Mouse (Mus musculus) MEL-GATA-1-ER (cell line): Measurements from ENCODE around the gene Scn4b.

ENCODE experiments used
- DNase-seq: peaks from one replicate; pipeline ENCODE4 v3.0.0-alpha.2; 2012; ENCODE audit warnings: low read depth; ENCODE audit errors: extremely low read depth

Scn4b gene

GRCm38 (mm10) chr9:45188570-45189563 is 50.7 kb downstream of the Scn4b start:
- DNase-seq: no peak

DNA sequence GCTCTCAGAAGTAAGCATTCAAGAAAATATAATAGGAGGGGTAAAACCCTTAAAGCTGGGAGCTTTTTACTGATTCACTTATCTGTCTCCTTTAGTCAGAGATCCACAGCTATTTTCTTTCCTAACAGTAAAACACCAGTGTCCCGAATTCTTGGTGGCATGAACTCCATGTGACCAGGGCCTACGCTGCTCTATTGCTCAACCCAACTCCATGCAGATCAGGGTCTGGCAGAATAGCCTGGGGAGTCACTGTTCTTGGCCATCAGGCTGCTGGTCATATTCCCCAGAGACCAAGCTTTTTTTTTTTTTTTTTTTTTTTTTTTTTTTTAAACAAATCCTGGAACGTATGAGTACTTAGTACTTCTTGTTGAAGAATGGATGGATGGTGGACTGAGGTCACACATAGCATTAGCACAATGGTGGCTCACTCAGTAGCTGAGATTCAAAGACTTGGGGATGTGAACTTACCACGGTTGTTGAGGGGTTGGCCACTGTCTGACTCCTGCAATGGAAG is 51.5 kb downstream of the Scn4b start:
- DNase-seq: no peak

- no peak for DNase-seq
These were observed 57.3 kb downstream of the Scn4b start for GRCm38 (mm10) chr9:45195468-45195867.

- no peak for DNase-seq
These were observed 58.1 kb downstream of the Scn4b start for GRCm38 (mm10) chr9:45196125-45196830.

DNA sequence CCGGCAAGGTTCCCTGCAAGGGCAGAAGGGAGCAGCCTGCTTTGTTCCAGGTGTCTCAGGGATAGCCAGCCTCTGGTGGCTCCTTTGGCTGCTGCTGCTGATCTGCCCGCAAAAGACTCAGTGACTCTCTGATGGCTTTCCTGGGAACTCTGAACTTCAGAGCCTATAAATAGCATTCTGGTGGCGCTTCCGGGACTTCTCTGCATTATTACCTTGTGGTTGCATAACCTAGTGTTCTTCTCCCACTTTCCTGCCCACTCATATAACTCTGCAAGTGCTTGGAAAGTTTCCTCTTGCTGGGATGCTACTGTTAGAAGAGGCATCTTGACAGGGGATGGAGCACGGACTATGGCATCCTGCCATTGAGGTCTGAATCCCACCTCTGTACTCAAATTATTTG is 59.4 kb downstream of the Scn4b start:
- no peak for DNase-seq

DNA sequence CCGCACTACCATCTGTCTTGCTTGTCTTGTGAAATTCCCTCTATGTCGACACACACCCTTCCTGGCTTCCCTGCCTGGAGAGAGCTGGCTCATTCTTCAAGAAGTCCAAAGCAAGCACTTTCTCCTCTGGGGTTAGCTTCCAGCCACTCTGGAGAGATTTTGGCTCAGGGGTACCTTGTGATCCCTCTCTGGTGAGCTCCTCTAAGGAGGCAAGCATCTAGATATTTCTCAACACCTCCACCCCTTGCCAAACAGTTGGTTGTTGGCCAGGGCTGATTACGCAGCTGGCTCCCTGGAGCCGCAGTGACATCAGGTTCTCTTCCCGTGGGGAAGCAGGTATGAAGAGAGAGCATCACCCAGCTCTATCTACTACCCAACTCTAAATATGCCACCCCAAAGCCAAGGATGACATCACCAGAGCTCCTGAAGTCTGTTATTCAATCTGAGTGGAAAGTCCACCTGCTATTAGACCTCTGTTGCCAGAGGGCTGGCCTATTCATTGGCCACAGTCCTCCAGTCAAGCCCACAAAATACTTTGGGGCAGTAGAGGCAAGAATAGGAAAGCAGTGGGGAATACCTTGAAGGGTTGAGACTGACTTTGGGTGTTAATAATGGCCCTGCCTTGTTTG is 63.2 kb downstream of the Scn4b start:
- no peak for DNase-seq

DNA sequence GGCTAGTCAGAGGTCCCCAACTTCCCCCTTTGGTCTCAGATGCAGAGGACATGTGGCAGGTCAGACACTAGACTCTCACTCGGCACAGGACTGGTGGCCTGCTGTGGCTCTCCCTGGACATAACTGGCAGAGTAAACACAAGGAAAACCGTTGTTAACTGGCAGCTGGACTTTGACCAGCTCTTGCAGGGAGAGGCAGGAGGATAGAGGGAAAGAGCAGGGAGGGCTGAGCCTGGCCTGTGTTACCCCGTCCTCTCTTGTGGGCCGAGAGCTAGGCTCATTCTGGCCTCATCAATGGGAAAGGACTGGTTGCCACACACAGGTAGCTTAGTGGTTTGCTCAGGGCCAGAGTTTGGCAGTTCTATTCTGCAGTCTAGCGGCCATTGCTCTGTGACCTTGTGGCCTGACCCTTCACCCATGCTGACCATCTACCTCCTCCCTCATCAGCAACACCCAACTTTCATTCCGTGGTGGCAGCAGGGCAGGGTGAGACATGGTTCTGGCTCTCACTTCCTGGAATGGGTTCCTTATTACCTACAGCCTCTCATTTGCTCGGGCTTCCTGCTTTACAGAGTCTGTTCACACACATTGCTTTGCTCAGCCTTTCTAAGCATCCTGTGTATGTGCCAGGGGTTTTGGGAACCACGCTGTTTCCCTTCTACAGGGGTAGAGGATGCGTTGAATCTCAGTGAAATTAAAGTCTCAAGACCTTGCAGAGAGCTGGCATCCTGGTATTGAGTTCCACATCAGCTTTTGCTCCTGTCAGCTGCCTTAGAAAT is 64.0 kb downstream of the Scn4b start:
- DNase-seq: no peak
